Mouse (Mus musculus) frontal cortex, adult (tissue): ENCODE data around the gene Prph.
"Not testable (repeated sequence)": the region's sequence is repeated elsewhere in the genome, so short reads cannot be mapped to it uniquely, and the experiment has no call there.

ENCODE experiments used
- ATAC-seq: cut with Nextera tagmentation; 2 replicates; pipeline ENCODE4 v1.9.2; 2017; ENCODE audit warnings: mild to moderate bottlenecking, moderate library complexity, mixed read lengths; ENCODE audit not compliant: low TSS enrichment

Gene Prph

GRCm38 (mm10) chr15:99033498-99034270 is 21.3 kb upstream of the Prph start:
- no peak for ATAC-seq

GRCm38 (mm10) chr15:99035431-99035830 is 19.5 kb upstream of the Prph start:
- peak; percentile 93; the same call in 1 of the 2 replicates for ATAC-seq

- ATAC-seq: no peak
Observed at GRCm38 (mm10) chr15:99036249-99036905, 18.6 kb upstream of the Prph start.

- ATAC-seq: no peak
Observed at GRCm38 (mm10) chr15:99038025-99038424, 16.9 kb upstream of the Prph start.

GRCm38 (mm10) chr15:99038797-99039196 is 16.2 kb upstream of the Prph start:
- no peak for ATAC-seq

GRCm38 (mm10) chr15:99039306-99039705 is 15.7 kb upstream of the Prph start:
- no peak for ATAC-seq

GRCm38 (mm10) chr15:99039996-99040919 is 14.7 kb upstream of the Prph start:
- no peak for ATAC-seq

- no peak for ATAC-seq
Observed at GRCm38 (mm10) chr15:99040920-99041856, 13.8 kb upstream of the Prph start.

- no peak for ATAC-seq
Observed at GRCm38 (mm10) chr15:99042334-99042733, 12.6 kb upstream of the Prph start.

- no peak for ATAC-seq
Observed at GRCm38 (mm10) chr15:99044854-99045253, 10.1 kb upstream of the Prph start.

GRCm38 (mm10) chr15:99045734-99046133 is 9.2 kb upstream of the Prph start:
- ATAC-seq: not testable (repeated sequence)

- ATAC-seq: no peak
Observed at GRCm38 (mm10) chr15:99049473-99050253, 5.3 kb upstream of the Prph start.

- no peak for ATAC-seq
Observed at GRCm38 (mm10) chr15:99053373-99053772, 1.6 kb upstream of the Prph start.

- ATAC-seq: no peak
Observed at GRCm38 (mm10) chr15:99055511-99055961, 562 bp downstream of the Prph start.

- ATAC-seq: no peak
Observed at GRCm38 (mm10) chr15:99056332-99056731, 1.4 kb downstream of the Prph start.

- no peak for ATAC-seq
Observed at GRCm38 (mm10) chr15:99065557-99066165, 10.7 kb downstream of the Prph start.

- ATAC-seq: no peak
Observed at GRCm38 (mm10) chr15:99071988-99072387, 17.0 kb downstream of the Prph start.

GRCm38 (mm10) chr15:99074019-99074599 is 19.1 kb downstream of the Prph start, which contains the start of gene Troap:
Gene Troap (plus strand): TSS chr15:99074575.
- no peak; the same call in 1 of the 2 replicates for ATAC-seq
